Mouse (Mus musculus) ES-E14 (cell line): Measurements from ENCODE around the gene Klkb1.

ENCODE experiments used
- CHD2 ChIP-seq: IDR thresholded peaks from 2 replicates; pipeline ENCODE4 v1.6.1; 2014; ENCODE audit warnings: mild to moderate bottlenecking, low read depth, low read length, inconsistent platforms
- HCFC1 ChIP-seq: IDR thresholded peaks from 2 replicates; pipeline ENCODE4 v1.6.1; 2012; ENCODE audit warnings: low read length, inconsistent platforms, borderline replicate concordance; ENCODE audit not compliant: insufficient read depth
- MAFK ChIP-seq: IDR thresholded peaks from 2 replicates; pipeline ENCODE4 v1.6.1; 2014; ENCODE audit warnings: mild to moderate bottlenecking, low read depth, low read length, inconsistent platforms; ENCODE audit not compliant: insufficient read depth
- ZC3H11A ChIP-seq: IDR thresholded peaks from 2 replicates; pipeline ENCODE4 v1.6.1; 2012; ENCODE audit warnings: low read depth, mild to moderate bottlenecking, inconsistent platforms, low read length, borderline replicate concordance
- ZNF384 ChIP-seq: IDR thresholded peaks from 2 replicates; pipeline ENCODE4 v1.6.1; 2012; ENCODE audit warnings: low read depth, low read length, inconsistent platforms

DNA sequence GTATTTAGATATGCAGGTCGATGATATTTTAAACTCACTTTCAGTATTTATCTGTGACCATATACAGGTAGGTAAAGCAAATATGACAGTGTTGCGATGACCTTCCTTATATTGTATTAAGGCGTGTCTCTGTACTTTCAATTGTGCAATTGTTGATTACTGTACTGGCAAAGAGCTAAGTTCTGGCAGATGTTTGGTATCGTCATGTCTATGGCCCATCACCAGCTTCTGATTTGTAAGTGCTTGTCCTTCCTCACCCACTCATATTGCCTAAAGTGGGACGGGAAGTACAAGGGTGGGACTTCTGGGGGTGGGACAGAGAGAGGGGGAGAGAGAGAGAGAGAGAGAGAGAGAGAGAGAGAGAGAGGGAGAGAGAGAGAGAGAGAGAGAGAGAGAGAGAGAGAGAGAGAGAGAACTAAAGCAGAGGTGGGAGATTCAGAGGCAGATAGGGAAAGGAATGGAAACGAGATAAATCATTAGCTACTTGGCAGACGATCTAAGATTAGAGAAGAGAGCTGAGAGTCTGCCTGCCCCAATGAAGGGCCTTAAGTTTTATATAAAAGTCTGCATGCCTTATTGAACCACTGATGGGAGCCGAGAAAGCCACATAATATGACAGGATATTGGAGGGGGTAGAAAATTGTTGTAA is 40.3 kb downstream of the Klkb1 start:
- TF ChIP-seq CHD2, result no peak
- no peak for TF ChIP-seq HCFC1
- no peak for TF ChIP-seq MAFK
- TF ChIP-seq ZC3H11A, result no peak
- no peak for TF ChIP-seq ZNF384
